Comparison of ENCODE assay signal across 8 mouse cellular contexts in the genomic region with DNA sequence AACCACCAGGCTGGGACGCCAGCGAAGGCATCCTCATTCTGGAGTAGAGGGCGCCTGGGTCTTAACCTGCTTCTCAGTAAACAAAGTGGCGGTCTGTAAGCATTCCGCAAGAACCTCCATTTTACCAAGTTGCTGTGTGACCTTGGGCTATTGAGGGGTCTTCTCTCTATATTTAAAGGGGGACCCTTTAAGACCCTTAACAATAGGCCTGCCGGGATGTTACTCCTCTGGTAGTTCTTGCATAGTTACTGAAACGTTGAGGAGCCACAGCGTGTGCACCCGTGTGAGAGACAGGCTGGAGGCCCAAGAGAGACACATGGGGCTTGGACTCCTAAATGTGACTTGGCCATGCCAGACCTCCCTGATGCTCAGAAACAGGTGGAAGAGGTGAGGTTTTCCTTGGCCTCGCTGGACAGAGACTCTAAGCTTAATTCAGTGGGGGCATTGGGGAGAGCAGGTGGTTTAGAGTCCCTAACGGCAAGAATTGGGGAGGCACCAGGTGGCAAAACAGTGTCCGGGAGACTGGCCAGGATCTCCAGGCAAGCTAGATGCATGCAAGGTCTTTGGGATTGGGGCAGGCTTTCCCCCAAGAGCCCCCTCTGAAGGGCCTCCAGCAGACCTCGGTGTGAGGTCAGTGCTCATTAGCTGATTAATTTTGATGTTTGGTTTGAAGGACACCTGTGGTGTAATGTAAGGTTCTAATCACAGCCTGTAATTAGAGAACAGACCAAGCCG. TPM values are rescaled to one million over a fixed set of nuclear protein-coding genes. Genes with fewer than 3 reads are reported as not detected.
A peak's percentile ranks its signal among the peaks of the same experiment; 100 is the strongest.
DNase-seq lines count a peak whose midpoint lies in the region; ATAC-seq and TF ChIP-seq lines count a peak whose summit lies in the region.

No protein-coding gene starts in this region.

- no peak for TF ChIP-seq CTCF in bone marrow, adult 2 months (IDR thresholded peaks at IDR 0.05; ENCODE audit: control insufficient read depth, insufficient read depth, low read length)

- H3K4me1 ChIP-seq in kidney, embryonic 15.5 days: peaks cover 54% of the 10 kb centered on the region
- peaks cover 8% of the 10 kb centered on the region for H3K4me1 ChIP-seq in bone marrow, adult 2 months (ENCODE audit: control insufficient read depth, insufficient read depth, low read length)
- H3K4me1 ChIP-seq in forebrain, embryonic 15.5 days: peaks cover 35% of the 10 kb centered on the region

- H3K36me3 ChIP-seq in kidney, embryonic 15.5 days: peaks cover 19% of the 10 kb centered on the region
- H3K36me3 ChIP-seq in forebrain, embryonic 15.5 days: no peaks in the 10 kb centered on the region; the same call in none of the 2 replicates
- peaks cover 9% of the 10 kb centered on the region; the same call in 1 of the 2 replicates for H3K36me3 ChIP-seq in macrophage (ENCODE audit: inconsistent target)

- DNase-seq in kidney, postnatal 10 days: no peak
- no peak for DNase-seq in right cerebral cortex, postnatal 25 days
- no peak for DNase-seq in urinary bladder, postnatal 36 days (ENCODE audit: low spot score in 2 of 2)
- DNase-seq in layer of hippocampus, adult 9-10 months (ENCODE audit: low spot score): no peak

- peak overlapping the region; percentile 98 for H3K27ac ChIP-seq in kidney, embryonic 15.5 days
- H3K27ac ChIP-seq in bone marrow, adult 2 months (ENCODE audit: control insufficient read depth, insufficient read depth, low read depth, low read length, poor library complexity): peak overlapping the region; percentile 99
- H3K27ac ChIP-seq in forebrain, embryonic 15.5 days (replicated peaks): peak overlapping the region; percentile 97
- peak overlapping the region; percentile 68 for H3K27ac ChIP-seq in macrophage

- H3K4me2 ChIP-seq in kidney, embryonic 15.5 days: peak overlapping the region; percentile 90
- H3K4me2 ChIP-seq in forebrain, embryonic 15.5 days (replicated peaks): peak overlapping the region; percentile 82

- no peak for ATAC-seq in kidney, embryonic 15.5 days (replicated peaks; ENCODE audit: low FRiP score)
- no peak for ATAC-seq in forebrain, embryonic 15.5 days (replicated peaks)

- H3K9ac ChIP-seq in kidney, embryonic 15.5 days: peak overlapping the region; percentile 90
- peak overlapping the region; percentile 77 for H3K9ac ChIP-seq in forebrain, embryonic 15.5 days (replicated peaks)

- TF ChIP-seq POLR2A in bone marrow, adult 2 months (IDR thresholded peaks at IDR 0.05; ENCODE audit: borderline replicate concordance, control insufficient read depth, low read depth, low read length): no peak

- no peaks in the 10 kb centered on the region for H3K9me3 ChIP-seq in kidney, embryonic 15.5 days (replicated peaks)
- H3K9me3 ChIP-seq in forebrain, embryonic 15.5 days: no peaks in the 10 kb centered on the region

- H3K27me3 ChIP-seq in kidney, embryonic 15.5 days: no peaks in the 10 kb centered on the region
- peaks cover 6% of the 10 kb centered on the region; the same call in 1 of the 2 replicates for H3K27me3 ChIP-seq in forebrain, embryonic 15.5 days

- 5% methylated on average over 14 of the region's 14 CpGs for WGBS in kidney, embryonic 15.5 days
- 4% methylated on average over 14 of the region's 14 CpGs for WGBS in bone marrow, adult 2 months
- WGBS in forebrain, embryonic 15.5 days: 3% methylated on average over 14 of the region's 14 CpGs
- WGBS in macrophage (ENCODE audit: missing documents): 8% methylated on average over 14 of the region's 14 CpGs

- H3K4me3 ChIP-seq in kidney, embryonic 15.5 days (replicated peaks): peak overlapping the region; percentile 86
- peak overlapping the region; percentile 93 for H3K4me3 ChIP-seq in bone marrow, adult 2 months (replicated peaks; ENCODE audit: control insufficient read depth, low read depth, low read length)
- H3K4me3 ChIP-seq in forebrain, embryonic 15.5 days: peak overlapping the region; percentile 93
- peak overlapping the region; percentile 58 for H3K4me3 ChIP-seq in macrophage (ENCODE audit: inconsistent target)

- peaks cover 48% of the 10 kb centered on the region for H3K79me2 ChIP-seq in macrophage (ENCODE audit: inconsistent target)

RNA-seq across cellular contexts. Expression of gene Hmga1, which starts 1.8 kb away (rescaled TPM):
- polyA plus RNA-seq in kidney, embryonic 15.5 days (2015; fragmentation: Nextera tagmentation; extraction: Ambion mirVana): 250 and 269 TPM in 2 replicates
- 38.0 and 99.4 TPM in 2 replicates for polyA plus RNA-seq in bone marrow, adult 2 months (2011; ENCODE audit: insufficient read depth, insufficient read length, low replicate concordance, missing spikeins)
- 106 and 121 TPM in 2 replicates for polyA plus RNA-seq in forebrain, embryonic 15.5 days (2015; fragmentation: Nextera tagmentation; extraction: Ambion mirVana)
- total RNA-seq in macrophage (2018; cell fraction: chromatin; rRNA removed): 100 to 1,000 TPM in 3 of 26 experiments, 10 to 100 TPM in 23; 28.3 to 118 (median 66.0) TPM
- total RNA-seq in macrophage (2018; cell fraction: cytosol; rRNA removed): 100 to 1,000 TPM; 322 to 681 (median 467) TPM
- 100 to 1,000 TPM in 24 of 26 experiments, 10 to 100 TPM in 2; 62.1 to 302 (median 193) TPM for total RNA-seq in macrophage (2018; cell fraction: nucleus; rRNA removed)
- polyA plus RNA-seq in macrophage (2018): 300 to 634 TPM (median 423 TPM) in 3 replicates

RNA-seq across cellular contexts. Expression of gene AI413582, which starts 7.5 kb away (rescaled TPM):
- polyA plus RNA-seq in kidney, embryonic 15.5 days (2015; fragmentation: Nextera tagmentation; extraction: Ambion mirVana): 14.1 and 17.3 TPM in 2 replicates
- 17.7 and 22.0 TPM in 2 replicates for polyA plus RNA-seq in bone marrow, adult 2 months (2011; ENCODE audit: insufficient read depth, insufficient read length, low replicate concordance, missing spikeins)
- 34.8 and 37.4 TPM in 2 replicates for polyA plus RNA-seq in forebrain, embryonic 15.5 days (2015; fragmentation: Nextera tagmentation; extraction: Ambion mirVana)
- 10 to 100 TPM; 10.6 to 63.5 (median 31.3) TPM for total RNA-seq in macrophage (2018; cell fraction: chromatin; rRNA removed)
- total RNA-seq in macrophage (2018; cell fraction: cytosol; rRNA removed): 100 to 1,000 TPM in 22 of 26 experiments, 10 to 100 TPM in 4; 81.5 to 158 (median 121) TPM
- total RNA-seq in macrophage (2018; cell fraction: nucleus; rRNA removed): 10 to 100 TPM; 19.4 to 92.0 (median 44.1) TPM
- polyA plus RNA-seq in macrophage (2018): 42.9 to 137 TPM (median 117 TPM) in 3 replicates

RNA-seq across cellular contexts. Expression of gene Grm4, which starts 36.9 kb away (rescaled TPM):
- 1.0 and 1.2 TPM in 2 replicates for polyA plus RNA-seq in kidney, embryonic 15.5 days (2015; fragmentation: Nextera tagmentation; extraction: Ambion mirVana)
- polyA plus RNA-seq in bone marrow, adult 2 months (2011; ENCODE audit: insufficient read depth, insufficient read length, low replicate concordance, missing spikeins): not detected in 2 replicates
- polyA plus RNA-seq in forebrain, embryonic 15.5 days (2015; fragmentation: Nextera tagmentation; extraction: Ambion mirVana): 2.4 and 3.0 TPM in 2 replicates
- total RNA-seq in macrophage (2018; cell fraction: chromatin; rRNA removed): under 1 TPM in 1 of 26 experiments, not detected in 25; 0.56 TPM
- not detected for total RNA-seq in macrophage (2018; cell fraction: cytosol; rRNA removed)
- total RNA-seq in macrophage (2018; cell fraction: nucleus; rRNA removed): under 1 TPM in 2 of 26 experiments, not detected in 24; 0.24 to 0.27 TPM
- polyA plus RNA-seq in macrophage (2018): not detected in 3 replicates
